Mouse (Mus musculus) liver, embryonic 14.5 days (tissue): ENCODE measurements at regions not wholly inside any gene's neighbourhood (a gene's known extent, or its start where the extent isn't known, plus 50 kb on each side); places are given as distances from the start of the nearest gene placed in this dataset.

Source experiments
- CTCF ChIP-seq: IDR thresholded peaks from 2 replicates; pipeline ENCODE4 v1.5.1; 2016; ENCODE audit warnings: antibody characterized with exemption, low read depth, control low read depth
- EP300 ChIP-seq: IDR thresholded peaks from 2 replicates; pipeline ENCODE4 v1.6.1; 2016; ENCODE audit warnings: antibody characterized with exemption, low read depth

- TF ChIP-seq EP300: no peak
- no peak for TF ChIP-seq CTCF
Observed at GRCm38 (mm10) chr2:159596285-159596684, 737.7 kb downstream of the Gm826 start.
